Mouse (Mus musculus): ENCODE results near the gene Arpc2. TPM values are rescaled to one million over a fixed set of nuclear protein-coding genes. Genes with fewer than 3 reads are reported as not detected.

Gene Arpc2
- polyA plus RNA-seq, 2 experiments: 230 to 345 TPM

DNA sequence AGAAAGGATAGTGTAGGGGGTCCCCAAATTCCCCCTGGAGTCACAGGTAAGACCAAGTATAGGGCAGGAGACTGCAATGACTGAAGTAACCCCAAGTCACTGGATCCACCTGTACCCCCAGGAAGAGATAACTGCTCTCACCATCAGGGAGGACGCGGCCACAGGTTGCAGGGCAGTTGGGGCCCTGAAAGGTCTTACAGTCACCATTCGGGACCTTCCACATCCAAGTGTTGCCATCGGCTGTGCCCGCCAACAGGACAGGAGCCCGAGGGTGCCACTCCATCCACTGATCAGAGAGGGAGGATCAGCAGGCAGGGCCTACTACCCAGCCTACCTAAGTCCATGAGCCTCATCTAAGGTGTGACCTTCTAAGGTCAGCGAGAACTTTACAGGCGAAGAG, 46.0 kb downstream of the Arpc2 start:
- H3K27me3 ChIP-seq (ENCODE audit: control insufficient read depth, insufficient read depth, low read length): no peaks in the 10 kb centered on the region
- H3K27ac ChIP-seq (replicated peaks; ENCODE audit: low read depth, low read length): no peak overlapping the region
- ATAC-seq (ENCODE audit: low FRiP score, low read depth) (no peak), DNase-seq (ENCODE audit: low spot score) (no peak)
- H3K4me3 ChIP-seq (replicated peaks; ENCODE audit: low read length): no peak overlapping the region
- no peaks in the 10 kb centered on the region for H3K9me3 ChIP-seq (ENCODE audit: control insufficient read depth, low read length)
- WGBS: 97% methylated on average over 8 of the region's 8 CpGs
- no peak overlapping the region for H3K9ac ChIP-seq (ENCODE audit: low read depth, low read length, severe bottlenecking)
- H3K4me1 ChIP-seq (ENCODE audit: control insufficient read depth, insufficient read depth, low read length): peaks cover 9% of the 10 kb centered on the region
- TF ChIP-seq POLR2A (IDR thresholded peaks at IDR 0.05; ENCODE audit: borderline replicate concordance, extremely low read depth, insufficient read depth, insufficient read length): no peak
- H3K4me2 ChIP-seq (replicated peaks; ENCODE audit: low read depth, low read length, severe bottlenecking): no peak overlapping the region
- peaks cover 43% of the 10 kb centered on the region for H3K36me3 ChIP-seq (ENCODE audit: control insufficient read depth, insufficient read depth, low read length)

DNA sequence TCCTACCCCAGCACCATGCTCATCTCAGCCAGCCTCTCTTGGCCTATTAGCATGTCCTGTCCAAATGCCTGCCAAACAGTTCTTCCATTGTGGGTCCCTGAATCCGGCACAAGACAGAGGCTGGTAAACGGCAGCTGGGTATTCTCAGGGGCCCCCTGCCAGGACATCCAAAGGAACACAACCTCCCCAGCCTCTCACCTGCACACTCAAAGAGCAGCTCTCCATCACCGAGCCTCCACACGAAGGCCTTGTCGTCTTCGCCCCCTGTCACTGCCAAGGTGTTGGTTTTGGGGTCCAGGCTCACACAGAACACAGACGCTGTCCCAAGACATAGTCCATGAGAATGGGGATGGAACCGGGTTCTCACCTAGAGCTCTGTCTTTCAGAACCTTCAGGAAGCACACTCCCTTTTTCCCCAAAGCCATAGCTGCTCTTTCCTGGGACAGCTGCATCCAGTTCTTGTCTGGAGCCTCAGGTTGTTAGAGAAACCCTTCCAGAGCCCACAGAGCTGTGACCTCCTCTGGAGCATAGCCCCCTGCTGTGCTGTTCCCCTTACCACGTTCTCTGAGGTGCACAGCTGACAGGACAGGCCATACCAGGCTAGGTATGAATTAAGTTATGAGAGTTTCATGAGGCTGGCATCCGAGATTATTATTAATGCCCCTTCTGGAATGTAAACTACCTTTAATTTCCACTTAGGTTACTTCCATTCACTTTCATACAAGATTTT, 47.2 kb downstream of the Arpc2 start:
- no peak overlapping the region for H3K27ac ChIP-seq (replicated peaks; ENCODE audit: low read depth, low read length)
- ATAC-seq (ENCODE audit: low FRiP score, low read depth) (no peak), DNase-seq (ENCODE audit: low spot score) (no peak)
- 93% methylated on average over 10 of the region's 10 CpGs for WGBS
- H3K4me2 ChIP-seq (replicated peaks; ENCODE audit: low read depth, low read length, severe bottlenecking): no peak overlapping the region
- no peak for TF ChIP-seq POLR2A (IDR thresholded peaks at IDR 0.05; ENCODE audit: borderline replicate concordance, extremely low read depth, insufficient read depth, insufficient read length)
- H3K9ac ChIP-seq (ENCODE audit: low read depth, low read length, severe bottlenecking): 0 out of 2 replicates have a peak overlapping the region, but pooled peaks have one; percentile 4
- peaks cover 43% of the 10 kb centered on the region for H3K36me3 ChIP-seq (ENCODE audit: control insufficient read depth, insufficient read depth, low read length)
- H3K4me1 ChIP-seq (ENCODE audit: control insufficient read depth, insufficient read depth, low read length): peaks cover 9% of the 10 kb centered on the region
- H3K9me3 ChIP-seq (ENCODE audit: control insufficient read depth, low read length): no peaks in the 10 kb centered on the region
- no peaks in the 10 kb centered on the region for H3K27me3 ChIP-seq (ENCODE audit: control insufficient read depth, insufficient read depth, low read length)
- no peak overlapping the region for H3K4me3 ChIP-seq (replicated peaks; ENCODE audit: low read length)

DNA sequence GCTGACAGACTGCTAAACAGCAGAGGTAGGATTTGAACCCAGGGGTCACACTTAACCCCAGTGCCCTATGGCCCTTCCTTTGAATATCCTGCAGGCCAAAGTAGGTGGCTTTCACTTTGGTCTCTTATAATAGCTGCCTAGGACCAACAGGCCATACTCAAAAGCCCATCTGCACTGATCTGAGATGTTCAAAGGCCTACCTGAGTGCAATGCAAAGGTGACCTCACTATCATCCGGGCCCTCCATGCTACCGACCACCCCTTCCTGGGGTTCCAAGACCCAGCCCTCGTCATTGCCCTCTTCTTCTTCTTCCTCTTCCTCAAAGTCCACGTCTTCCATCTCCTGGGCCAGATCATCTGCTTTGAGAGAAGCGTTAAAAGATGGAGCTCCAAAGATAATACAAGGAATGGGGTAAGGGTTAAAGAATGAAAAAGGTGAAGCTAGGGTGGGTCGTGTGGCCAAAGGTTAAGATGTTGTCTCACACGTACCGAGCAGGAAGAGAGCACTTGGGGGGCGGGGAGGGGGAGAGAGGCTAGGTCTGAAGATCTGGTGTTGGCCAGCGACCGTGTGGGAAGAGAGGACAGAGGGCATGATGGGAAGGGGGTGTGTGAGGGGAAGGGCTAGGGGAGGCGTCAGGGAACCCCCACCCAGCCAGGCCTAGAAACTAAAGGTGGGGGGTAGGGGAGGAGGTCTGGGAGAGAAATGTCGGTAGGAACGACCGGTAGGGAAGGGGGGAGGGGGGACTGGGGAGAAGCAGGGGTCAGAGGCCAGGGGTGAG, 48.0 kb downstream of the Arpc2 start:
- Histone ChIP-seq H3K4me2 (replicated peaks; ENCODE audit: low read depth, low read length, severe bottlenecking) (peak overlapping the region; percentile 78), H3K9me3 (ENCODE audit: control insufficient read depth, low read length) (no peaks in the 10 kb centered on the region), H3K4me1 (ENCODE audit: control insufficient read depth, insufficient read depth, low read length) (peaks cover 9% of the 10 kb centered on the region), H3K27me3 (ENCODE audit: control insufficient read depth, insufficient read depth, low read length) (no peaks in the 10 kb centered on the region), H3K4me3 (replicated peaks; ENCODE audit: low read length) (peak overlapping the region; percentile 88), H3K27ac (replicated peaks; ENCODE audit: low read depth, low read length) (peak overlapping the region; percentile 79; the same call in 1 of the 2 replicates), H3K36me3 (ENCODE audit: control insufficient read depth, insufficient read depth, low read length) (peaks cover 48% of the 10 kb centered on the region), H3K9ac (ENCODE audit: low read depth, low read length, severe bottlenecking) (peak overlapping the region; percentile 86)
- WGBS: 13% methylated on average over 15 of the region's 15 CpGs
- ATAC-seq (ENCODE audit: low FRiP score, low read depth) (peak; percentile 67), DNase-seq (ENCODE audit: low spot score) (peak; percentile 64)
- no peak for TF ChIP-seq POLR2A (IDR thresholded peaks at IDR 0.05; ENCODE audit: borderline replicate concordance, extremely low read depth, insufficient read depth, insufficient read length)

DNA sequence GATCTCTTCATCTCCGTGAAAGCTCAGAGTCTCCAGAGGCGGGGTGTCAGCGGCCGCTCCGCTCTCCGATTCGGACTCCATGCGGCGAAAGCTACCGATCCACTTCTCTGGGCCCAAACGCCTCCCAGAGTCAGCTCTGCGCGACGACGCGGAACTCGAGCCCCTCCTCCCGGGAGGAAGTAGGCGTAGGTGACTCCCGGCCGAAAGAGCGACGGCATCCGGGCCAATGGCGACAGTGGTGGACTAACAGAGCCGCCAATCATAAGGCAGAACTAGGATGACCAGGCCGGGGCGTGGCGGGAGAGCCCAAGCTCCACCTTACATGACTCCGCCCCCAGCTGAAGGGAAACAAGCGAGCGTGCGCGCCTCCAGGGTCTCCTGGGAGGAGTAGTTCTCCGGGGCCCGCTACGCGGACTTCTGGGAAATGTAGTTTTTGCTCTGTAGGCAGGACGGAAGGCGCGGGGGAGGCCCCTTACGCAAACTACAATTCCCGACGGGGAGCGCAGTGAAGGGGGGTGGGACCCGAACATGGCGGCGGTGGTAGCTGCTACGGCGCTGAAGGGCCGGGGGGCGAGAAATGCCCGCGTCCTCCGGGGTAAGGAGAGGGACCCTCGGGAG, 48.8 kb downstream of the Arpc2 start, which contains the start of the genes Aamp and Pnkd:
Gene Aamp (minus strand): TSS at position 196 of the 618 bp plus-strand sequence.
Gene Pnkd (plus strand): TSS at position 388 of the 618 bp plus-strand sequence.
- Histone ChIP-seq H3K27ac (replicated peaks; ENCODE audit: low read depth, low read length) (peak within 1 kb of the TSS; percentile 79; the same call in 1 of the 2 replicates), H3K4me1 (ENCODE audit: control insufficient read depth, insufficient read depth, low read length) (peaks cover 9% of the 10 kb centered on the region), H3K4me2 (replicated peaks; ENCODE audit: low read depth, low read length, severe bottlenecking) (peak within 1 kb of the TSS; percentile 85), H3K9me3 (ENCODE audit: control insufficient read depth, low read length) (no peaks in the 10 kb centered on the region), H3K9ac (ENCODE audit: low read depth, low read length, severe bottlenecking) (peak within 1 kb of the TSS; percentile 86), H3K36me3 (ENCODE audit: control insufficient read depth, insufficient read depth, low read length) (peaks cover 50% of the 10 kb centered on the region), H3K4me3 (replicated peaks; ENCODE audit: low read length) (peak within 1 kb of the TSS; percentile 88), H3K27me3 (ENCODE audit: control insufficient read depth, insufficient read depth, low read length) (no peaks in the 10 kb centered on the region)
- under 1% methylated on average over 56 of the region's 56 CpGs for WGBS
- peak; percentile 97 for ATAC-seq (ENCODE audit: low FRiP score, low read depth)
- TF ChIP-seq POLR2A (IDR thresholded peaks at IDR 0.05; ENCODE audit: borderline replicate concordance, extremely low read depth, insufficient read depth, insufficient read length): peak; percentile 65; the same call in 1 of the 2 replicates
- peak; percentile 100 for DNase-seq (ENCODE audit: low spot score)

Measured in limb, embryonic 14.5 days (tissue).